Mouse (Mus musculus): Measurements from ENCODE around the gene Slc25a14. TPM values are rescaled to one million over a fixed set of nuclear protein-coding genes. Genes with fewer than 3 reads are reported as not detected.

Slc25a14 gene
- 9.8 TPM for polyA plus RNA-seq (2017; shearing (Covaris generic))

DNA sequence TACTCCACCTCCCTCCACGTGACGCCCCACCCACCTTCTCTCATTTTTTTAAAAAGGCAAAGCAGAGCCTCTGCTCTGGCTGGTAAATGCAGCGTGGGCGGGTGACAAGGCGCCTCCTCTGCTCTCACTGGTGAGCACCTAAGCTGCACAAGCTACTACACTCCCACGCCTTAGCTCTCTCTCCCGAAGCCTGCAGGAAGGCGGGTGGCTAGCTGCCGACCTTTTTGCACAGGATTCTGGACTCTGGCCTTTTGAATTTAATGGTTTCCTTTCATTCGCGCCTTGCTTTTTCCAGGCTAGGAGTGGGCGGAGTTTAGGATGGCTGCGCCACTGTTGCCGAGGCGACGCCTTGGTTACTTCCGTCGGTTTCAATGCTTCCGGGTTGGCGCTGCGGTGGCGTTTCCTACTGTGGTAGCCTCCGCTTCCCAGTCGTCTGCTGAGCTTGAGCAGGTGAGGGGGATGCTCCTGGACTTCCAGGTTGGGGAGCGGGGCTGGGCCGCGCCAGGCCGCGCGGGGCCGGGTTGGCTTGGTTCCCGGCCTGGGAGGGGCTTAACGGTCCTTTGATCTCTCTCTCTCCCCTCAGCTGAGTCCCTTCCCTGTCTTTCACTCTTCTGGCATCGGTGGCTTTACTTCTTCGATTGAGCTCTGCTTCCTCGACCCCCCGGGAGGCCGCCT lies at the start of gene Slc25a14:
Gene Slc25a14 (plus strand): TSS at position 35 of the 675 bp plus-strand sequence.

GRCm38 (mm10) chrX:48594099-48594760 lies 29.0 kb upstream of the Slc25a14 start, which contains the start of gene Zfp280c:
TSS of gene Zfp280c (minus strand) at chrX:48594504.

GRCm38 (mm10) chrX:48674171-48674570 lies 51.0 kb downstream of the Slc25a14 start, which contains the start of gene Gpr119:
TSS of gene Gpr119 (minus strand) at chrX:48674478.

GRCm38 (mm10) chrX:48694864-48695371 lies 71.7 kb downstream of the Slc25a14 start, which contains the start of gene Rbmx2:
TSS of gene Rbmx2 (plus strand) at chrX:48695004.

Other genes starting within 250 kb of the Slc25a14 start
- 80.5 TPM for gene Elf4, start 160.3 kb upstream of the Slc25a14 start, polyA plus RNA-seq (2017; shearing (Covaris generic))
- gene Aifm1, start 109.8 kb upstream of the Slc25a14 start, polyA plus RNA-seq (2017; shearing (Covaris generic)), result 44.2 TPM
- gene Rab33a, start 104.1 kb upstream of the Slc25a14 start, polyA plus RNA-seq (2017; shearing (Covaris generic)), result 0.41 TPM
- gene Zfp280c, start 28.9 kb upstream of the Slc25a14 start, polyA plus RNA-seq (2017; shearing (Covaris generic)), result 12.6 TPM
- not detected for gene Gpr119, start 51.1 kb downstream of the Slc25a14 start, polyA plus RNA-seq (2017; shearing (Covaris generic))
- 18.0 TPM for gene Rbmx2, start 71.6 kb downstream of the Slc25a14 start, polyA plus RNA-seq (2017; shearing (Covaris generic))

All from CD4-positive, CD25-positive, alpha-beta regulatory T cell (primary cell).